Mouse (Mus musculus) cerebellum, adult 2 months (tissue): ENCODE results near the gene Rad51b.

Source experiments
- CTCF ChIP-seq: fragments of 200-500 bp; IDR thresholded peaks from 2 replicates; pipeline ENCODE4 v1.5.1; 2011; ENCODE audit warnings: low read depth, mild to moderate bottlenecking, control low read depth, low read length, moderate library complexity, borderline replicate concordance; ENCODE audit not compliant: insufficient read depth
- POLR2A ChIP-seq: fragments of 200-500 bp; IDR thresholded peaks from 2 replicates; pipeline ENCODE4 v1.6.1; 2011; ENCODE audit warnings: low read length, control low read depth, borderline replicate concordance; ENCODE audit not compliant: insufficient read depth

DNA sequence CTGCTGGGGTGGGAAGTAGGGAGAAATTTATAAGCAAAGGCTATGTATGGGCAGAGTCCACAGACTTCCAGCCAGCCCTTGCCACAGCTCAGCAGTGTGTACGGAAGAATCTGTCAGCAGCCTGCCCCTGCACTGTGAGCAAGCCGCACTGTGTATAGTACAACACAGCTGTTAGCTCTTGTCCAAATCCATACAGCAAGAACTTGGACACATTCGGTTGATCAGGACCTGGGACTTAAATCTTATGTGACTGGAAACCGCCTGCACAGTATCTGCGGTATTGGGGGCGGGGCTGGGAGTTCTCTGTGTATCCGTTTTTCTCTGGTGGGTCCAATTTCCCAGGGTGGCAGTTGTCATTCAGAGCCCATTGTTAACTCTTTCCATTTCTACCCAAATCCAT, 545.2 kb downstream of the Rad51b start:
- TF ChIP-seq POLR2A (no peak), CTCF (no peak)
